Mouse (Mus musculus): ENCODE results near the gene Arhgap33.

DNA sequence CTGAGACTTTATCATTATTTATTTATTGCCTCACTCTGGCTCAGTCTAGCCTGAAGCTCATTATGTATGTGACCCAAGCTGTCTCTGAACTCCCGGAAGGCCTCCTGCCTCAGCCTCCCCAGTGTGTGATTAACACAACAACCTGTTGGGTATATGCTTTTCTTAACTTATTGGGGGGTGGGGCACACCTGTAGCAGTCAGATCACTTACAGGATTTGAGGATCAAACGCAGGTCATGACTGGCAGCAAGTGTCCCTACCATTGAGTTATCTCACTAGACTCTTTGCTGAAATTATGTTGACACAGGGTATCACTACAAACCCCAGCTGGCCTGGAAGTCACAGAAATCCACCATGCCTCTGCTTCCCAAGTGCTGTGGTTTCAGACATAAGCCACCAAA is 25.4 kb upstream of the Arhgap33 start:
- TF ChIP-seq CTCF (IDR thresholded peaks at IDR 0.05; ENCODE audit: low read depth): no peak
- TF ChIP-seq EP300 (IDR thresholded peaks at IDR 0.05; ENCODE audit: low read depth): no peak
